Mouse (Mus musculus) cerebellum, adult 9-10 months (tissue): ENCODE measurements around the gene Rabgap1l.
"Not testable (repeated sequence)": the region's sequence is repeated elsewhere in the genome, so short reads cannot be mapped to it uniquely, and the experiment has no call there.

ENCODE experiments used
- DNase-seq: peaks from one replicate; pipeline ENCODE4 v3.0.0; 2022

Gene Rabgap1l

GRCm38 (mm10) chr1:160481643-160482042 lies 311.4 kb downstream of the Rabgap1l start:
- DNase-seq: no peak

DNA sequence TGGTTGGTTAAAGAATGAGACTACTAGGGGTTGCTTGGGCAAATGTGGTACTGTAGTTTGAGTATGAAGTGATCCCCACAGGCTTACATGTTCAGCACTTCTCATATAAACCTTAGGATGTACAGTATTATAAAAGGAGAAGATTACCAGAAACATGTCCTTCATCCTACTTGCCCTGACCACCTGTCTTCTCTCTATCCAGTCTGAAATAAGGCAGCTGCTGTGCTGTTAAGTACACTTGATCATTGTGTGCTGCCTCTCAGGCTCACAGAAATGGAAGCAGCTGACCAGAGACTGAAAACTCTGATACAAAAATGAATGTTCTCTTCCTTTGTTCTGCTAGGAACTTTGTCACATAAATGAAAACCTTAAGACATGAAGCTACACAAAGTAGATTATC lies 325.6 kb downstream of the Rabgap1l start:
- DNase-seq: no peak

DNA sequence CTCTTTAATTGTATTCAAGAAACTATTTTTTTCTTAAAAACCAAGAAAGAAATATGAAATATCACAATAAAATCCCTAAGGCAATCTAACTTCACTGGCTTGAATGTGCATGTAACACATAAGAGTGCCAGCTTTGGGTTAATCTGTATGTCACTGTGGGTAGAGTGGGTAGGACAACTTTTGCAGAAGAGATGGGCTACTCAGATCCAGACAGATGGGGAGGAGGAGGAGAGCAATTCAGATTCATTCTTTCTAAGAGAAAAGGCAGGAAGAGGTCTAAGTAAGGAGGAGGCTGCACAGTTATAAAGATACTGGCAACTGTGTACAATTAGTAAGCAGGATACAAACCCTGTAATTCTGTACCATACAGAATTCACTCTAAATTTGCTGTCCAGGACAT lies 327.8 kb downstream of the Rabgap1l start:
- no peak for DNase-seq

- DNase-seq: no peak
Measured at GRCm38 (mm10) chr1:160464148-160464547, 328.9 kb downstream of the Rabgap1l start.

GRCm38 (mm10) chr1:160460346-160460745 lies 332.7 kb downstream of the Rabgap1l start:
- no peak for DNase-seq

DNA sequence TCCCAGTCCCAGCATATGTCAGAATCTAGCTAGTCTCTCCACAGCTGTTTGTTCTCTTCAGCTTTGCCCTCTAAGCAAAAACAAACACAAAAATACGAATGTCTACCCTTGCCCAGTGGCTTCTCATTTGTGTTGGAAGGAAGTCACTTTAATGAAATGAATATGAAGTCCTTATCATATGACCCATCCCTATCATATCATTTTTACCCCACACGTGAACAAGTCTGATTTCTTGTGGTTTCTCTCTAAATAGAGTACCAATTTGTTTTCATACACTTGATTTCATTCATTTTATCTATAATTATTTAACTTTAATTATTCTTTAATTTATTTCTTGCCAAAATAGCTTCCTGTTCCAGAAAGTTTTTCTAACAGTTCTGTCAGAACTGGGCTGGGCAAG lies 341.3 kb downstream of the Rabgap1l start:
- no peak for DNase-seq

GRCm38 (mm10) chr1:160448681-160449080 lies 344.3 kb downstream of the Rabgap1l start:
- DNase-seq: no peak

GRCm38 (mm10) chr1:160446823-160447222 lies 346.2 kb downstream of the Rabgap1l start:
- no peak for DNase-seq

- no peak for DNase-seq
Measured at GRCm38 (mm10) chr1:160443506-160443905, 349.5 kb downstream of the Rabgap1l start.

DNA sequence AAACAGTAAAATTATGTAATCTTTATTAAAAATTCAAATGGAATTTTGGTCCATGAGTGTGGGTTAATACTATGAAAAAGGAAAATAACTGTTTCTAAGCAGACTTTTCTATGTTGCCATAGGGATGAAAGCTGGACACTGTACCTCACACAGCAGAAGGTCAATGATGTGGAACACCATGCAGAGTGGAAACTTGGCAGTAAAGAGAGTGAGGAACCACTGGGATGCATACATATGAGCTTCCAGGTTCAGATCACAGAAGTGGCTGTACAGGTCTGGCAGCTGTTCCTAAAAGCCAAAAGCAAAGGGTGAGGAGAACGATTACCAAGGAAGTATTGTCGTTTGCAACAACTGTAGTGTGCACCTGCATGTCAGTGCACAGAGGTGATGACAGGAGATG lies 351.3 kb downstream of the Rabgap1l start:
- DNase-seq: no peak

GRCm38 (mm10) chr1:160441161-160441560 lies 351.9 kb downstream of the Rabgap1l start:
- no peak for DNase-seq

GRCm38 (mm10) chr1:160438820-160439219 lies 354.2 kb downstream of the Rabgap1l start:
- DNase-seq: no peak

DNA sequence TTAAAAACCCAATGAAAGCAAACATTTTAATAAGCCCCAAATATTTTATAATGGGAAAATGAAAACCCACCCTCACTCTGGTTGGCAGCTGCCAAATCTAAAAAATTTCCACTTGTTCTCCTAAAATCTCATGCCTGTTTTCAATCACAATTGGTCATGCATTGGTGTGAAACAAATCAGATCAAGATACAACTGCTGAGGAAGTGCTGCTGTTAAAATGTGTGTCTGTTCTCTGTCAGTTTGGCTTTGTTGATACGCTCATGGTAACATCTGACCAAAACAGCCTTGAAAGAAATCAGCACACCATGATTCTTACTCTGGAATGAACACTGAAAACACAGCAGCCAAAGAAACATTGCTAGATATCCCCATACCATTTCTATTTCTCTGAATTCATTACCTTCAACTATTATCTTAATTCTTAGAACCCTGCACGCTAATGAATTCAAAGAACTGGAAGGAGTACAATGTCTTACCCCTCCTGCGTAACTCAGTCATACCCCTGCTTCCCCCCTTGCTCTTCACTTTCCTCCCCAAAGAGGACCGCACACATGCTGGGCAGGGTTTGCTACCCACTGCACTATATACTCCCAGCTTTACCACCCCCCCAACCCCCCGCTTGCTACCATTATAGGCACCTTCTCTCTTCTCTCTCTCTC lies 375.7 kb downstream of the Rabgap1l start:
- DNase-seq: no peak

GRCm38 (mm10) chr1:160410822-160411221 lies 382.2 kb downstream of the Rabgap1l start:
- peak; percentile 64 for DNase-seq

DNA sequence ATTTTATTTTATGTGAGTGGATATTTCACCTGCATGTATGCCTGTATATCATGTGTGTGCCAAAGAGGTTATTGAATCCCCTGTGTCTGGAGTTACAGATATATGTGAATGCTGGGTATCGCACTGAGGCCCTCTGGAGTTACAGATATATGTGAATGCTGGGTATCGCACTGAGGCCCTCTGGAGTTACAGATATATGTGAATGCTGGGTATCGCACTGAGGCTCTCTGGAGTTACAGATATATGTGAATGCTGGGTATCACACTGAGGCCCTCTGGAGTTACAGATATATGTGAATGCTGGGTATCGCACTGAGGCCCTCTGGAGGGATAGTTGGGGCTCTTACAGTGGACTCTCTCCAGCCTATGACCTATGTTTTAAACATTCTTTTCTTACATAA lies 383.3 kb downstream of the Rabgap1l start:
- not testable (repeated sequence) for DNase-seq

- DNase-seq: no peak
Measured at GRCm38 (mm10) chr1:160409123-160409522, 383.9 kb downstream of the Rabgap1l start.

DNA sequence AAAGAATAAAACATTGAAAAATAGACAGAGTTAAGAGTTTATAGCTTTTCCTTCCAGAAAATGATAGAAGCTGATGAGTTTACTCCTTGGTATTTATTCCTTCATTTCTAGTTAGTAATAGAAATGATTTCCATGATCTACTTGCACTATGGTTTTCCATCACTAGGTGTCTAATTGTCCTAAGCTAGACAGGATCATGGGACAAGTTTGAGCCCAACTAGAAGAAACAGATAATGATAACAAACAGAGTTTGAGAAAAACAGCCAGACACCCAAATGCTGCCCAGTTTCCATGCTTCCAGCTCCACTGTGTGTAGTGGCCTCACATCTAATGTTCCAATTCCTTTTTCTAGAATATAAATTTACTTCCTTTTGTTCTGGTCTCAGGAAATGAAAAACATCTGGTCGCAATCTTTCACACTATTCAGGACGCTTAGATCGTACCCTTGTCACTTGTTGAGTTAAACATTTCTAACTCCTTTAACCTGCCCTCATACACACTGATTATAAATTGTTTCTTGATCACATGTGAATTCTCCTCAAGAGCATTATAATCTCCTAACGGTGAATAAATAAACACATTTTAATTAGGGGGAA lies 384.6 kb downstream of the Rabgap1l start:
- DNase-seq: no peak

DNA sequence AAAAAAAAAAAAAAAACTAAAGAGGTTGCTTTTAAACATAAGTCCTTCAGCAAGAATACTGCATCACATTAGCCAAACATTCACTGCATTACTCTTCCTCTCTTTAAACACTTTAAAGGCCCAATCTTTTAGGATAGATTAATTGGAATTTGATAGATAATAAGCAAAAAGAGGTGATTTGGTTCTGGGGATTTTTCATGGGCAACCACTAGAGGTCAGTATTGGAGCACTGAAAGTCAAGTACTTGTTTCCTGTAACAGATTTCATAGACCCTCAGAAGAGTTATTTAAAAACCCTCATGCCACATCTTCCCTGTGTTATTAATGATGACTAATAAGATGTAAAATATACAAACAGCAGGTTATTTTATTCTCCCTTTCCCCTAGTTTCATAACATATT lies 393.6 kb downstream of the Rabgap1l start:
- DNase-seq: peak; percentile 73

- DNase-seq: no peak
Measured at GRCm38 (mm10) chr1:160397037-160397436, 396.0 kb downstream of the Rabgap1l start.

- no peak for DNase-seq
Measured at GRCm38 (mm10) chr1:160387446-160387845, 405.6 kb downstream of the Rabgap1l start.

DNA sequence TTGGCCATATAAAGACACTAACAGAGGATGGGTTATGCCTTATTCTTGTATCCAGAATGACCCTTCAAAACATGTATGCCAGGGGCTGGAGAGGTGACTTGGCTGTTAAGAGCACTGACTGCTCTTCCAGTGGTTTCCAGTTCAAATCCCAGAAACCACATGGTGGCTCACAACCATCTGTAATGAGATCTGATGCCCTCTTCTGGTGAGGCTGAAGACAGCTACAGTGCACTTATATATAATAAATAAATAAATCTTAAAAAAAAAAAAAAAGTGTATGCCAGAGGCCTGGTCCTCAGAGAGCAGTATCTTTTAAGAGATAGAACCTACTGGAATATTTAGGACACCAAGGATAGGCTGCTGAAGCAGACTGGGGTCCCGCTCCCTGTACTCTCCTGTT lies 414.6 kb downstream of the Rabgap1l start:
- DNase-seq: no peak

DNA sequence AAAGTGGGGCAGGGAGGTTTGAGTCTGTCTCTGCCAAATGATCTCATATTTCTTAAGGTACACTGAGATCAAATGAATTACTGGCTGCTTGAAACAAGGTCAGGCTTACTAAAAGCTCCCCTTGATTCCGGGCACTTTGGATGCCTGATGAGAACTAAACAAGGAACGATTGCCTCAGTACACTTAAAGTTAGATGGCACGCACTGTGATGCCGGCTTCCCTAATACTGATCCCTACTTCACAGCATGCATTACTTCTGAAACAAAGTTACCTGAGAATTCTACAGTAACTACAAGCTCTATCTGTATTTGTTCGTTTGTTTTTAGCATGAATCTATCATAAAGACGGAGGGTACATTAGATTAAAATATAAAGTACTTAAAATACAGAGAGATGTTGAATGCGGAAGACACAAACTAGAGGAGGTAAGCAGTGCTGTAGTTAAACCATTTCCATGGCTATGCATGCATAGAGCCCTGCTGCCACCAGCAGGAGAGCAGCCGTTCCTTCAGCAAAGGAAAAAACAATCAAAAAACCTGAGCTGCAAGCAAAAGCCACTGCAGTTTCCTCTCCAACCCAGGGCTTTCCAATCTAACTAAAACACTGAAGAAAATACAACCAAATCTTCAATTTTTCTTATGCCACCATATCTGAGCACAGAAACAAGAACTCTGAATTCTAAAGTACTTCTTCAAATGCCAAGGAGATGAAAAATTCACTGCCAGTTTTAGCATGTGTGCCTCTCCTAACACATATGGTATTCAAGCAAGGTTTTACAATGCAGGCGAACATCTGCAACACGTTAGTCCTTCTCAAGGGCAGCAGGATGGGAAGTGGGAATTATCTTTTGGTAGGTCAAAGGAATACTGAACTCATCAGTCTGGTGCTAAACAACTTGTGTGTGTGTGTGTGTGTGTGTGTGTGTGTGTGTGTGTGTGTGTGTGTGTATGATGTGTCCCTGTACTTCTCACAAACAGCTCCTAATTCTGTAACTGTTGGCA lies 415.4 kb downstream of the Rabgap1l start:
- peak; percentile 67 for DNase-seq

DNA sequence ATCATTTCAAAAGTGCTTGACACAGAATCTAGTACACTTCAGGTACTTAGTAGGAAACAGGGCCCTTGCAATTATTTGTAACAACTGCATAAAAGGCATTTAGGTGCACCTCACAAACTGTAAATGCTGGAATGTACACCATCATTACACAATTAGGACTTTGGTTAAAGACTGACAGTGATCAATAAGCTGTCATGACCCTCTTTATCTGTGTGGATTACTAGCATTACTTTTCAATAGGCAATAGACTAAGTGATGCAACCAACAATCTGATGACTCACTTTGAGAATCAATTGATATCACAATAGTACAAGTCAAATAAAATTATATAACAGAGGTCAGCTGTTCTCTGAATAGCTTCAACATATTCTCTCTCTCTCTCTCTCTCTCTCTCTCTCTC lies 418.5 kb downstream of the Rabgap1l start:
- DNase-seq: no peak

DNA sequence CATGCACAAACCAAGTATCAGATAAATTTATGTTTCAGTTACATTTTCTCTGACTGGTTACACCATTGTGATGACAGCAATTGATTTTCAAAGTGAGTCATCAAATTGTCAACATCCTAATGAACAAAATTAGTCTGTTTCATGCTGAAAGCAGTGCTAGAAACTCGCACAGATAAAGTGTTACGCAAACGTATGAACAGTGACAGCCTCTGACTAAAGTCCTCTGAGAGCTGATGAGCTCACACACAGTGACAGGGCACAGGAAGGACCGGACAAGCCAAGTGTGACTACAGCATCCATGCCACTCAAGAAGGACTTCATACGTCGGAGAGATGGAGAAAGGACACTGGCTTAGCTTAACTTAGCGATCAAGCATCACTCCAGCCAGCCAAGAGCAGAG lies 419.7 kb downstream of the Rabgap1l start:
- no peak for DNase-seq
